Mouse (Mus musculus): Measurements from ENCODE around the gene Vti1a.

GRCm38 (mm10) chr19:55543188-55543587 is 227.1 kb downstream of the Vti1a start:
- no peak for TF ChIP-seq GATA1 (IDR thresholded peaks at IDR 0.05; ENCODE audit: borderline replicate concordance, low read length)
- no peak for TF ChIP-seq FLI1 (IDR thresholded peaks at IDR 0.05; ENCODE audit: low read length)
